Mouse (Mus musculus) spleen, postnatal 4 days (tissue): ENCODE data around the gene Sp9.

ENCODE experiments used
- DNase-seq, 2 experiments: peaks; one replicate each; pipeline ENCODE4 v3.0.0; 2022; ENCODE audit warnings: low spot score in 2 of 2

The Sp9 gene

DNA sequence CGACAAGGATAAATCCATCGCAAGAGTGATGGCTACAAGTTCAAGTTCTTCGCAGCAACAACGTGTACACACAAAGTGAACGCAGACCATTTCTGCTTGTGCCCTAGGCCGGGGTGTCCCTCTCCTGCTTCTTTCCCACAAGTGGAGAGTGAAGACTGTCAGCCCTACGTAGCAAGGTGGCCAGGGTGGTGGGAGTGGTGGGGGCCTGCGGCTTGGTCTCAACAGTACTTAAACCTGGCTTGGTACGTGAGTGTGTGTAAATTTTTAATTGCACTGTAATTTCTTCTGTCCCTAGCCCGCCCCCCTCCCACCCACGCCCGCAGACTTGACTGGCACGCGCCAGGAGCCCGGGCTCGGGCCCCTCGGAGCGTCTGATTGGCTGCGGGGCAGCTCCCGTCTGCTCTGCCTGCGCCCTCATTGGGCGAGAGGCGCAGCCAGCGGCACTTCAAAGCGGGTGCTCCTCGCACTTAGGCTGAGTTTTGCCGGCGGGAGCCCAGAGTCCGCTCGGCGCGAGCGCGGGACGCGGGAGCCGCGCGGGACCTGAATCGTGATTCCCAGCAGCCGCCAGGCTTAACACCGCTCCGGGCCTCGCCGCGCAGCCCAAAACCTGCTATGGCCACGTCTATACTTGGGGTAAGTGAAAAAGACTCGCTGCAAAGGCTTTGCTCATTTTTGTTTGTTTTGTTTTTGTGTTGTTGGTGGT is at the start of gene Sp9:
Gene Sp9 (plus strand): TSS at position 467 of the 703 bp plus-strand sequence.
- peak; percentile 31 to 70 for DNase-seq

DNA sequence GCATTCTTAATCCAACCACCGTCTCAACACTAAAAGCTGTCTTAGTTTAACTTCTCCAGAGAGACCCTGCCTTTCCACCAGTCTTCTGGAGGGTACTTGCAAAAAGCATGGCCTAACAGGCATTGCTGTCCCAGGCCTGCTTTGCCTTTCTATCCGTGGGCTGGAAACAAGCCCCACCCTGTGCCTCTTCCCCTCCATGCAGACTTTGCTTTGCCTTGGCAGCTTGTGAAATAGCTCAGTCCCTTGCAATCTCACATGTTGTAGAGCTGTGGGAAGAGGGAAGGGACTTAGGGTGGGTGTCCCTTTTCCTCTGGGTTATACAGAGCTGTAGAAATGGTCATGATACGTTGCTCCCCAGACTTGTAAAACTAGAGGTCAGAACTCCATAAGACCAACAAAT is 40.6 kb upstream of the Sp9 start:
- peak in 1 of 2 experiments; percentile 40 for DNase-seq

DNA sequence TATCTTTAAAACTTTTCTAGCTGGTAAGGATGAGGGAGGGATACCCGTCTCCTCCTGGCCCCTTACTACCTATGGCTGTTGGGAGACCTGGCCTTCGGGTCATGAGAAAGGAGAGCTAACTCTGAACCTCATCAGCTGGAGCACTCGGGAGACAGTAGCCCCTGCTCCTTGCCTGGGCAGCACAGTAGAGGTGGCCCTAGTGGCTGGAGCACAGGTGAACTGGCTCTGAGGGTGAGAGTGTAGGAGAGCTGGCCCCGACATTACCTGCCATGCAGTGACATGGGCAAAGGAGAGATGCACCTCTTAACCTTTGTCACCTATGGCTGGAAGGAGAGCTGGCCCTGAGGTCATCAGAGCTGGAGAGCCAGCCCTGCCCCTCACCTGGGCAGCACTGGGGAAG is 30.4 kb upstream of the Sp9 start:
- no peak for DNase-seq

DNA sequence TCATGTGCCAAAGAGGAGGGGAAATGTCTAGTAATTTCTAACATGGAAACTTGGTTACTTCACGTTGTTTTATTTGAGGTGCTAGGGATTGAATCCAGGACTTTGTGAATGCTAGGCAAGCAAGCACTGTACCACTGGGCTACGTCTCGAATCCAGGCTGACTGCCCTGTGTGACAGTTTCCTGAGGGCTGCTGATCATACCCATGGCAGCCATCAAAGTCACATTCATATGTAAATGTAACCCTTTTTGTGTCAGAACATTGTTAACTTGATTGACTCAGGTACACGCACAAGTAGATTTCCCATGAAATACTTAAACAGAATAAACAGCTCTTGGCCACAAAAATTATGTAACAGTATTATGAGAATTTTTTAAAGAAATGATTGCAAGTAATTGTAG is 23.0 kb upstream of the Sp9 start:
- no peak for DNase-seq

DNA sequence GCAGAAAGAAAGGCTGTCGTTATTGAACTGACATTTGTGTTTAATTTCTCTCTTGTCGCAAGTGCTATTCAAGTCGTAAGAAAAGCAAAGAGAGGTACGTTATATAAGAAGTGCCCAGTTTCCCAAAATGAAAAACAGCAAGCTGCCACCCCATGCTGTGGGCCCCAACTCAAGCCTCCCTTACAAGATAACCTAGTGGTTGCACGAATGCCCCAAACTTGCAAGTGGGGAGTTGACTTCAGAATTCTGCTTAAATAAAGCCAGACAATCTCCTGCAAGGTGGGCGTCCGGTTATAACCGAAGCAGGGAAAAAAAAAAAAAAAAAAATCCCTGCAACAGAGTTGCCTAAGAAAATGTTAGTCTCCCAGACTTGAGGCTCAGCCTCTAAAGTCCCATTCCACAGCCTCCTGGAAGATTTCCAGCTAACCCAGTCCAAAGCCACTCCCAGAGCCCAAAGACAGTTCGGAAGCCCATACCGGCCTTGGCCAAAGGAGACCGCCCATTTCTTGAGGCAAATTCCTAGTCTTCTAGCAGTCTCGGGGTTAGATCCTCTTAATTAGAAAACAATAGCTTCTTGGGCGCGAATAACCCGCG is 8.5 kb upstream of the Sp9 start:
- DNase-seq: no peak

DNA sequence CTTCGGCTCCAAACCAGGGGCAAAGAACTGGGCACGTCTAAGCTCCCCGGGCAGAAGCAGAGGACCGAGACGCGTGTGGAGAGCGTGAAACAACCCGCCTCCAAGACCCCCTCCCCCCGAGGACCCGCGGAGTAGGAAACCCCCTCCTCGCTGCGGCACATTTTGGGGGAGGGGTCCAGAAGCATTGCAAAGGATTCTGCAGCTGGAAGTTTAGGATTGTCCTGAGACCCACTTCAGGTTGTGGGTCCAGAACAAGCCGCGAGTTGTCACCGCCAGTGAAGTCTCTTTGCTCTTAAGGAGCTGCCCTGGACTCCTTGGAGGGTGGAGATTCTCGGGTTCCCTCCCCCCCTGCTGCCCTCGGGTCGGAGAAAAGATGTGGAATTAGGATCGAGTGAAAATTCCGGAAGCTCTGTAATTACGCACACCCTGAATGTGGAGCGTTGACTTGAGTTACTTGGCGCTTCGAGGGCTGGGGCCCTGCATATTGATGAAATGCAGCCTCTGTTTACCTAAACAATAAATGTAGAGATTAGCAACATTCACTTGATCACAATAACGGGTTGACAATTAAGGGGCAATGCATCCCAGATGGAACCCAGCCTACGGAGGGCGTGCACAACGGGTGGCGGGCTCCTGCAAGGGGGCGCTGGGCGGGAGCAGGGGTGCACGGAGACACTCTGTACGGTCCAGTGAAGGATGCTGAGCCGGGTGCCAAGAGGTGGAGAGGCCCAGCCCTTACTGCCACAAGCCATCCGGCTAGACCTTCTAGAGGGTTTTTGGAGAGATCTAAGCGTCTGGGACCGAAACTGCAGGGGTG is 7.7 kb upstream of the Sp9 start:
- no peak for DNase-seq

DNA sequence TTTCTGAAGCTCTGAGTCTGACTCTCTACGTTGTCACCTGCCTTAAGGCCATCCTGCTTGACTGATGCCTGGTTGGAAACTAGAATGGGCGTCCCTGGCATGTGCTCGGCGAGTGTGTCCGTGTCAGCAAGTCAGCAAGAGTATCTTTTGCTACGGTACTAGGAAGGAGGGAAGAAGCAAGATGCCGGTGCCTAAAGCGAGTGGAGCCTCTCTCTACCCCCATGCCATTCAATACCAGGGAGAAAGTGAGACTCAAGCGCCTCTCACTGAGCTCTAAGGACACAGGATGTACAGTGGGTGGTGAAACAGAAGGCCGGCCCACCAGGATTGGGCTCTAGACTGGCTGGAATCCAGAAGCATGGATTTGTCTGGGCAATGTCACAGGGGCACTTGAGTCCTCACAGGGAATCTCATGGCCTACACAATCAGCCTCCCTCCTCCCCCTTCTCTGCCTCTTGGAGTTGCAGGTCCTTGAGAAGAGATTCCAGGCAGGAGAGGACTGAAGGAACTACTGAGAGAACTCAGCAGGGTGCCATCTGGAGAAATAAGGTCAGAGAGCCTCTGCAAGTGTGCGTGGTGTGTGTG is 7.0 kb upstream of the Sp9 start:
- DNase-seq: no peak

DNA sequence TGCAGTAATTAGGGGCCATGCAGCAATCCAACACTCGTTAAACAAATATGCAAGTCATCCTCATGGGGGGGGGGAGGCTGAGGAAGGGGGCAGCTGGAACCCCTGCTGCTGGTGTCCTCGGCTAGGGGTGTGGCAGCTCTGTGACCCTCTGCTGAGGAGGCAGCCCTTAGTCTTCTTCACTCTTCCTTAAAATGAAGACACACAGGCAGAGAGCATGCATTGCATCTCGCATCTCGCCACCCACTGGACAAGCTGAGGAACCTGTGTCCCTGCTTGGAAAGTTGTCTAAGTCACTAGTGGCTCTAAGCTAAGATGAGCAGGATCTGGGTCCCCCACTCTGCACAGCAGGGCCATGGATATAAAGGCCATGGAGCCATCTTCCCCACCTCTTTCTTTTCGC is 5.7 kb upstream of the Sp9 start:
- no peak for DNase-seq

DNA sequence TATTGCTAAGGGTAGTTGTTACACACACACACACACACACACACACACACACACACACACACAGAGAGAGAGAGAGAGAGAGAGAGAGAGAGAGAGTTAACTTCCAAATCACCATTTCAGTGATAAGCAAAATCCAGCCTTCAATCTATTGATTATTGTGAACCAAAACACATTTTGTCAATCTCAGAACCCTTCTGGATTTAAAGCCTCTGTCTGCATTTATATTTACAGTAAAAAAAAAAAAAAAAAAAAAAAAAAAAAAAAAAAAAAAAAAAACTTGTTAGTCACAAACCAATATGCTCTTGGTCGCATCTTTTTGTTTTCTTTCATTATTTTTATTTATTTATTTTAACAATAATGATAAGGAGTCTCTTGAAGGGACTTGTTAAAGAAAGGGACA is 5.1 kb upstream of the Sp9 start:
- no peak for DNase-seq

DNA sequence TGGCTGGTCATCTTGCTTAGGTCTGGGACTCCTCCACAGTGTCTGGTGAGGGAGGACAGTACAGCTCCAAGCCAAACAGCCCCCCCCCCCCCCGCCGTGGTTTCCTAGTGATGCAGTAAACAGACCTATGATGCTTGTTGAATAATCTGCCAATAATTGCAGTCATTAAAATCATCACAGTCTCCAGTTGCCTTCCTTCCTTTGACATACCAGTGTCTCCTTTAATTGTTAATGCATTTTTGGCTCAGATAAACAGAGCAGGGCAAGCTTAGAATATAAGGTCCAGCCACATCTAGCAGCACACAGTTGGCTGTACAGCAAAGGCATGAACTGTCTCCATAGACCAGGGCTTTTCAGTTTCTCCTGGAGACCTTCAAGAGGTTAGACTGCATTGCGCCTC is 4.5 kb upstream of the Sp9 start:
- no peak for DNase-seq

DNA sequence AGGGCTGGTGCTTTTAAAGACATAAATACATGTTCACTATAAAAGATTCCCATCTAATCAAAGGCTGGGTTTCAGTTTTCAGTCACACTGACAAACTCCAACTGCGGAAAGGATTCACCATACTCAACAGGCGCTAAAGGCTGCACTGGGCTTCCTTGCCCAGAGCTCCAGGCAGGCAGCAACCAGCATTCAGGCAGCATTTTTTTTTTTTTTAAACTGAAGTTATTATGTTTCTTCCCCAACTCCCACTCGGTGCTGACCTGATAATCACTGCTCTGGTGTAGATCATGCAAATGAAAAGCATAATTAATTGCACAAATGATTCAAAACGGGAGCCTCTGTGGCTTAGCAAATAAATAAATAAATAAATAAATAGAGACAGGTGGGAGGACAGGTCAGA is 3.9 kb upstream of the Sp9 start:
- DNase-seq: no peak

DNA sequence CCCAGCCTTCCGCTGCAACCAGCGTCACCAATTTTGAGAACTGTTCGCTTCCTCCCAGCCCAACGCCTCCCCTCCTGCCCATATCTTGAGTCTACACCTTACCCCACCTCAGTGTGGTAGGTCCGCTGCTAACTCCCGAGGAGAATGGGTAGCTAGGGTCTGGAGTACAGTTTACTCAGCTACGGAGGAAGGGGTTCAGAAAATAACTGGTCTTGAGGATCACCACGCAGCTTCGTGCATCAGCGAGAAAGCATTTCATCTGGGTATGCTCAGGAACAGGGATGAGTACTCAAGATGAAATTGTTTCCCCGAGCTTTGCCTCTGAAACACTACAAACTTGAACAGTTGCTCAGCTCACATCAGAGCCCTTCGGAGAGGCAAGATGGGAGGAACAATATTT is 3.4 kb upstream of the Sp9 start:
- DNase-seq: no peak

DNA sequence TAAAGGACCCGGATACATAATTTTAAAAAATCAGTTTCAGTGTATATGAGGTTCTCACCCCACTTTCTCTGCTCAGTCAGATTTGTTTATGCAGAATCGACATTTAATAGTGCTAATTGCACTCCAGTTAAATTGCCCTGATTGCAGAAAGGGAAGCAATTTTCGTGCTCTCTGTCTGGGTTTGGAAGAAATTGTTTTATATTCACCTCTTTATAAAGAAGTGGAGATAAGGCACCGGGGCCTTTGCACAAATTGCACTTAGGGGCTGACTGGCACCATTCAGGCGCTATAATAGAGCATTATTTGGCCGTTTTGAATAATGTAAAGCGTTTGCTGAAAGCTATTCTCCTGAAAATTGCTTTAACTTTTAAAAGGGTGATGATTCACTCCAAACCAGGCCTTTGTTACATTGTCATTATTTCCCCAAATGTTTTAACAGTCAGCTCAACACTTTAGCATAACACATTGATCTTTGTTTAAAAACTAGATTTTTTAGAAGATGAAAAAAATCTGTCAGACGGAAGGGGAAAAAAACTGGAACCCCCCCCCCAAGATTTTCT is 2.8 kb upstream of the Sp9 start:
- DNase-seq: no peak

DNA sequence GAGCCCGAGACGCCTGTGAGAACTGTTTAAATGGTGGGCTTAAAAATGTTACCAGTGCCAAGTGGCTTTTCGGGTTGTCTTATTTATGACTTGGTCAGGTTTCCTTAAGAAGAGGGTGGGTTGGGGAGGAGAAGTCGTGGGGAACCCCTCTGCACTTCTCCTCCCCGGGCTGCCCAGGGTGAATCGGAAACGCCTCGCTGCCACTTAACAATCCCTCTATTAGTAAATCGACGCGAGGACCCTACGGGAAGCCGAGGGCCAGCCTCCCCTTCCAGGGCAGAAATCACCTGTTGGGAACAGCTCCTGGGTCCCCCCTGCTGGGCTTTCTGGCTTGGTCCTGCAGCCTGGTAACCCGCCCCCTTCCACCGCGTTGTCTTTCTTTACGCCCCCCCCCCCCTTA is 2.1 kb upstream of the Sp9 start:
- DNase-seq: no peak

DNA sequence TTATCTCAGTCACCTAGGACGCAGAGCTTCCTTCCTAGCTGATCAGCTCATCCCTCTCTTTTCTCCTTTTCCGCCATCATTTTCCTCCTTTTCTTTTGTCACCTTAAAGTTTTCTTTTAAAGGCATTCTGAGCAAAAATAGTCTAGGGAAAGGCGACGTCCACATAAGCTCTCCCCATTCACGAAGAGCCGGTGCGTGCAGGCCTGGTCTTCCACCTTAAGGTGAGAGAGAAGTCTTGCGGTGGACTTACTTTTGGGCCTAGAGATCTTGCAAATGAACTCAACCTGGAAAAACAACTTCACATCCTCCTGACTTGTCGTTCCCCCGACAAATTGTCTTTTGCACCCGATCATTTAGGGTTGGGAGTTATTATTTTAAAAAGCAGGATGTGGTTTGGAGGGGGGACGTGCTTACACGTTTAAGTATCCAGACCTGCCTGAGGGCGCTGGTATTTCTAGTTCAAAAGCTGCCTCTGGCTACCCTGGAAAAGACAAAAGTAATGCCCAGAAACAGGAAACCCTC is 1.6 kb upstream of the Sp9 start:
- no peak for DNase-seq

DNA sequence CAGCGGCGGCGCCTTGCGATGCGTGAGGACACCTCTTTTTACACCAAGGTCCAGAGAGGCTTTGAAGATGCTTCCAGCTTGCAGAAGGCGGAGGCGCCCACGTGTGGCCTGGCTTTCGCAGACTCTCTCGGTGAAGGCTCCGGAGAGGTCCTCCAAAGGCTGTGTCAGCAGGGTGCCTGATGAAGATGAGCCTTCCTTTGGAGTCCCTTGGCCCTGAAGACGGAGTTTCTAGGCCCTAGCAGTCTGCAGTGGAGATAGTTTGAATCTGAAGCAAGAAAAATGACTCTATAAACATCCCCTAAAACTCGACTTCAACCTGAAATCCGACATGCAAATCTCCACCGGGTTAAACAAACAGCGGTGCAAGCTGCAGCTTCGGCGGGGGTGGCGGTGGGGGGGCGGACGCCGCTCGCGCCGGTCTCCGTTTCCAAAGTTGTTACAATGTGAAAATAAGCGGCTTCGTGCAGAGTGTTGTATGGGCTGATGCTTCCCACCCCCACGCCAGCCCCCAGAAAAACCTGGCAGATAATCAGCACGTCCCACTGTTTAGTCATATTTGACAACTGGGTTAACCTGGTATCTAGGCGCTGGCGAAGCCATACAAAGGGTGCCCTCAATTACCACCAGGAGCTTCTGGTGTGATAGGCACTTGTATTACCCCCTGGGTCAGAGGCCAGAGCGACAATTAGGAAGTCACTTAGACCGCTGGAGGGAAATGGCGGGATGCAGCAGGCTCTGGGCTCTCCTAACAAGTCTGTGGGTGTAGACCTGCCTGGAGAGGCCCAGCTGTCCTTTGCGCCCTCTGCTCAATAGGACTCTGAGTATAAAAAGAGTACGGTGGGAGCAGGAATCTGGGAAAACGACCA is 899 bp upstream of the Sp9 start:
- peak in 1 of 2 experiments; percentile 68 for DNase-seq

DNA sequence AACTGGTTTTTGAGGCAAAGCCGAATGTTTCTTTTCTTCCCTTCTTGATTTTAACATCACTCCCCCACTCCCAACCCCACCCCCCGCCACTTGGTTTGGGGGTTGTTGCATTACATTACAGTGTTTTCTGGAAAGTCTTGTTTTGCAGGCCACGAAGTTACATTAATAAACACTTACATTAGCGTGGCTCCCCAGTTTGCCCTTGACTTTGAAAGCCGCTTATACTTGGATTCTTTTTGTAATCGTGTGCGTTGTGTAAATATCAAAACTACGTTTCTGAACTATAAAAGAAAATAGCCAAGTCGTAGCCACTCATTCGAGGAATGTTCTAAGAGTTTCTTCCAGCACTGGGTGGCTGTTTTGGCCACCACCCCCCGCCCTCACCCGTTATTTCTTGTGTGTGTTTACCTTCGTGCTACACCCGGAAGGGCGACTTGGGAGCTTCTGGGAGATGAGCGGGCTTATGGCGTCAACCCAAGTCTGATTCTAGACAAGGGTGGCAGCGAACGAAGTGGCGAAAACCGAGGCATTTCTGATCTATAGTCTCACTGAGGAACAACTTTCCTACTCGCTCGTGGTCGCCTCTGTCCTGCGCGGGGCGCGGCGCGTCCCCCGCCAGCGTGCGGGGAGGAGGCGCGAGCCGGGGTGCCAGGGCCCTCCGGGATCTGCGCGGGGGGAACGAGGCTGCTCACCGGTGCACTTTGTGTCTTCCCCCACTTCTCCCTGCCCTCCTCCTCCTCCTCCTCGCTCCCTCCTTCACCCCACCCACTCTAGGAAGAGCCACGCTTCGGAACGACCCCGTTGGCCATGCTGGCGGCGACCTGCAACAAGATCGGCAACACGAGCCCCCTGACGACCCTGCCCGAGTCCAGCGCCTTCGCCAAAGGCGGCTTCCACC is 875 bp downstream of the Sp9 start:
- DNase-seq: no peak

DNA sequence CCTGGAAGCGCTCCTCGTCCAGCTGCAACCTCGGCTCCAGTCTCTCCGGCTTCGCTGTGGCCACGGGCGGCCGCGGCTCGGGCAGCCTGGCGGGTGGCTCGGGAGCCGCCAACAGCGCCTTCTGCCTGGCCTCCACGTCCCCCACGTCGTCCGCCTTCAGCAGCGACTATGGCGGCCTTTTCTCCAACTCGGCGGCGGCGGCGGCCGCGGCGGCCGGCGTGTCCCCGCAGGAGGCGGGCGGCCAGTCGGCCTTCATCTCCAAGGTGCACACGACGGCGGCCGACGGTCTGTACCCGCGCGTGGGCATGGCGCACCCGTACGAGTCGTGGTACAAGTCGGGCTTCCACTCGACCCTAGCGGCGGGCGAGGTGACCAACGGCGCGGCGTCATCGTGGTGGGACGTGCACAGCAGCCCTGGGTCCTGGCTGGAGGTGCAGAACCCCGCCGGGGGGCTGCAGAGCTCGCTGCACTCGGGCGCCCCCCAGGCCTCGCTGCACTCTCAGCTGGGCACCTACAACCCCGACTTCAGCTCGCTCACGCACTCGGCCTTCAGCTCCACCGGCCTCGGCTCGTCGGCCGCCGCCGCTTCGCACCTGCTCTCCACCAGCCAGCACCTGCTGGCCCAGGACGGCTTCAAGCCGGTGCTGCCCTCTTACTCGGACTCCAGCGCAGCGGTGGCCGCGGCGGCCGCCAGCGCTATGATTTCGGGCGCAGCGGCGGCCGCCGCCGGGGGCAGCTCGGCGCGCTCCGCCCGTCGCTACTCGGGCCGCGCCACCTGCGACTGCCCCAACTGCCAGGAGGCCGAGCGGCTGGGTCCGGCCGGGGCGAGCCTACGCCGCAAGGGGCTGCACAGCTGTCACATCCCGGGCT is 1.8 kb downstream of the Sp9 start:
- DNase-seq: peak in 1 of 2 experiments; percentile 74
